Mouse (Mus musculus): ENCODE measurements around the gene 9930104L06Rik. TPM values are rescaled to one million over a fixed set of nuclear protein-coding genes. Genes with fewer than 3 reads are reported as not detected.
"Not testable (repeated sequence)": the region's sequence is repeated elsewhere in the genome, so short reads cannot be mapped to it uniquely, and the experiment has no call there.

Gene 9930104L06Rik
- 10 to 100 TPM; 15.0 to 17.6 TPM for total RNA-seq (2021)
- long read RNA-seq, experiment 1, partial matches to known transcripts, result 1 of 6 reads
- long read RNA-seq, experiment 1, other reads (novel, unspliced or antisense), result 3 of 6 reads
- long read RNA-seq, experiment 2, partial matches to known transcripts, result 1 of 11 reads
- long read RNA-seq, experiment 2, other reads (novel, unspliced or antisense), result 8 of 11 reads

DNA sequence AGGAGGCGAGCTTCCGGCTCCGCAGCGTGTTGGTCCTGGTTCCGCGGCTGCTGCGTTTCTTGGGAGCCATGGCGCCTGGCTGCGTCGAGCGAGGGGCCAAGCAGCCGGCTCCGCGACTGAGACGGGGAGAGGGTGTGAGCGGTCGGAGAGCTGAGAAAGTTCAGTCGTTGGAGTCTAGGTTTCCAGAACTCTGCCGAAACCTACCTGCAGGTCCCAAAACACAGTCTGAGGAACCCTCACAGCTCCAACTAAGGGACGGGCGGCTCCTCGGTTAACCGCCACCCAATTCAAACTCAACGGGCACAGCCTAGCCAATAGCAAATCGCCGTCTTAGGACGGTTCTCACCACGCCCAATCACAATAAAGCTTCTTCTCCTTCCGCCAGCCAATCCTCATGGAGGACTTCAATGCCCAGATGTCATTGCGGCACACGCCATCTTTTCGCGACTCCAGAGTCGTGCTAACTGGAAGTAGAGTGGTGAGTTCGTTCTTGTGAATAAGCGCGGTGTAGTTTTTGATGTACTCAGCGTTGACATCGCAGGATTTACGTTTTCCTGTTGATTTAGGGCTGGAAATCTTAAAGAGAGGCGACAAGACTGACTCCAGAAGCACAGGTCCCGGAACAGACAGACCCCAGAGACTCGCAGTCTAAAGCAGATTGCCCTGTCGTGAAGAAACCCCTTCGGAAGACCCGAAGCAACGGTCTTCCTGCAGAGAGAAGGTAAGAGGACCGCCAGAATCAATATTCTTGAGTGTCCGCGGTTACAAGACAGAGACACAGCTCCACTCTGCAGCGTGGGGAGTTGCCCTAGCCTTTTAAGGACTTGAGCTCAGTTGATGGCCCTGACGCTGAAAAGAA lies at the start of gene 9930104L06Rik:
9930104L06Rik (plus strand) TSS at position 436 of the 859 bp plus-strand sequence.
- intact Hi-C loops (cut with DNase I), result no loop called here

DNA sequence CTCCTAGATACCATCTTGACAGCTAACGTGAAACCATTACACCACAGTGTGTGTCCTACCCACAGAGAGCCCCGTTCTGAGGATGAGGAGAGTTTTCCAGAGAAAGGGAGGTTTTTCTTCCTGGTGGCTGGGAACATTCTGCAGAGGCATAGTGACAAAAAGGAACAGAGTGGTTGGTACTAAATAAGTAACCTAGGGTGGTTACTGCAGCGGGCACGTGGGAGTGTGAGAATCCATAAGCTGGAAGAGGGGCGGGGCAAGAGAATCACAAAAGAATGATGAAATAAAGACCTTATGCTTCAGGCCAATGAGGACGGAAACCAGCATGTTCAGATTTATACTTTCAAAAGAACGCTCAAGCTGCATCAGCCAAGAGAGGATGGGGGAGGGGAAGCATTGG lies 48.1 kb upstream of the 9930104L06Rik start:
- peak in 1 of 2 experiments; percentile 25 for DNase-seq (ENCODE audit: low spot score in 2 of 2)
- intact Hi-C loops (cut with DNase I), result no loop called here

More for the DNA sequence above, at the start of gene 9930104L06Rik:
- peak; percentile 97 to 98 for DNase-seq (ENCODE audit: low spot score in 2 of 2)

DNA sequence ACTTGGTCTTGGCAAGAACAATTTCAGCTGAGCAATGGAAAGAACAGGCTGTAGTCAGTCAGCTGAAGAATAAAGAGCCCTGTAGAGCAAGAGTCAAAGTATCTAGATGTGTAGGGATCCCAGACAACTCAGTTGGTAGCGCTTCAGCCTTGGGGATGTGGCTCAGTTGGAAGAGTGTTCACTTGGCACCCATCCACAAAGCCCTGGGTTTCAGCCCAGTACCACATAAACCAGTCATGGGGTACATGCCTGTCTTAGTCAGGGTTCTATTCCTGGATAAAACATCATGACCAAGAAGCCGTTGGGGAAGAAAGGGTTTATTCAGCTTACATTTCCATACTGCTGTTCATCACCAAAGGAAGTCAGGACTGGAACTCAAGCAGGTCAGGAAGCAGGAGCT lies 46.9 kb upstream of the 9930104L06Rik start:
- intact Hi-C loops (cut with DNase I), result no loop called here
- peak in 1 of 2 experiments; percentile 26 for DNase-seq (ENCODE audit: low spot score in 2 of 2)

DNA sequence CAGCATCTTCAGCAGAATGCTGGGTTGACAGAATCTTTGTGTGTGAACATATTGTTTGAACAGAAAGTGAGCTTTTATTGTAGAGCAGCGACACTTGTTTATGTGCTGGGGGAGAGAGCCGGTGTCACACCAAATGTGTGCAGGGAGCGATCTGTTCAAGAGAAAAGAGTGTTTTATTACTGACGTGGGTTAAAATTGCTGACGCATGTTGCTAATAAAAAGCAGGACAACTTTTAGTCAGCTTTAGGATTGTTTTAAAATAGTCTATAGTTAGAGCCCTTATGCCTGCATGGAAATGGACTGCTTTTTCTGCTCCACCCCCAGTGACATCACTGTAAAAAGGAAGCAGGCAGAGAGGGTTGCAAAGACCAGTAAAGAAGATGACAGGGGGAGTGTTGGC lies 46.0 kb upstream of the 9930104L06Rik start:
- intact Hi-C loops (cut with DNase I), result no loop called here
- DNase-seq (ENCODE audit: low spot score in 2 of 2), result peak in 1 of 2 experiments; percentile 17

DNA sequence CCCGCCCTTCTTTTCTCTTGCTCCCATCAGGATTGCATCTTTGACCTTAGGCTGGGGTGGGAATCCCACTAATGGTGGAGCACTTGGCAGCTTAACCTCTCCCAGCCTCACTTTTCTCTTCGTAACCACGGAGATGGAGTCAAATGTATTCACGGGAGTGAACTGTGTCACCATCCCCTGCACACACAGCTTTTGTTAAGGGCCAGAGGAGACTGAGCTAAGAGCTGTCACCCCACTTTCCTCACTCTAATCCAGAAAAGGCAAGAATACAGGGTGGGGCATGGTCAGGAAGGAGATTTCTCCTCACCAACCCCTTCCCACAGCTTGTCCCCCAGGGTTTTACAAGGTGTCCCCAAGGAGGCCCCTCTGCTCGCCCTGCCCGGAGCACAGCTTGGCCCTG lies 43.1 kb upstream of the 9930104L06Rik start:
- DNase-seq (ENCODE audit: low spot score in 2 of 2), result no peak
- intact Hi-C loops (cut with DNase I), result no loop called here

DNA sequence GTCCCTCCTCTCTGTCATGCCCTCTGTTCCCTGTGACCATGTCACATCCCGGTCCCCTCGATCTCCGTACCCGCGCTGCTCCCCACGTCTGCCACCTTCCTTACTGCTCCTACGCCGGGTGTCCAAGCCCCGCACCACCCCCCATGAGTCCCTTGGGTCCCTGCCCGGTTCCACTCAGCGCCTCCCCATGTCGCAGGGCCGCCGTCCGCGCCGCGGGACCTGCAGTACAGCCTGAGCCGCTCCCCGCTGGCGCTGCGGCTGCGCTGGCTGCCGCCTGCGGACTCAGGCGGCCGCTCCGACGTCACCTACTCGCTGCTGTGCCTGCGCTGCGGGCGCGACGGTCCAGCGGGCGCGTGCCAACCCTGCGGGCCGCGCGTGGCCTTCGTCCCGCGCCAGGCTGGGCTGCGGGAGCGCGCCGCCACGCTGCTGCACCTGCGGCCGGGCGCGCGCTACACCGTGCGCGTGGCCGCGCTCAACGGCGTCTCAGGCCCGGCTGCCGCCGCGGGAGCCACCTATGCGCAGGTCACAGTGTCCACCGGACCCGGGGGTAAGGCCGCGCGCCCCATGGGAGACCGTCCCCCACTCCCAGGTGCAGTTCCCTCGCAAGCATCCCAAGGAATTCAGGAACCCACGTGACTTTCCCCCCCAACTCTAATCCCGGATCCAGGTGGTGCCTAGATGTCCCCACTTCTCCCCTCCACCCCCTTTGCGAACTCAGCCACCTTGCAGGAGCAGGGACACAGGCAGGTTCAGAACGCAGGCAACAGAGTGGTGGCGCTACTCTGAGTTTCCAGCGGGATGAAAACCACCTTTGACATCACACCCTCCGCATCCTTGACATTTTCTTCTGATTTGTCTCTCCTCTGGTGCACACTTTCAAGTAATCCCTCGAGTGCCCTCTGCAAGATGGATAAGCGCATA lies 42.1 kb upstream of the 9930104L06Rik start:
- intact Hi-C loops (cut with DNase I), result no loop called here
- DNase-seq (ENCODE audit: low spot score in 2 of 2), result peak; percentile 54 to 69

DNA sequence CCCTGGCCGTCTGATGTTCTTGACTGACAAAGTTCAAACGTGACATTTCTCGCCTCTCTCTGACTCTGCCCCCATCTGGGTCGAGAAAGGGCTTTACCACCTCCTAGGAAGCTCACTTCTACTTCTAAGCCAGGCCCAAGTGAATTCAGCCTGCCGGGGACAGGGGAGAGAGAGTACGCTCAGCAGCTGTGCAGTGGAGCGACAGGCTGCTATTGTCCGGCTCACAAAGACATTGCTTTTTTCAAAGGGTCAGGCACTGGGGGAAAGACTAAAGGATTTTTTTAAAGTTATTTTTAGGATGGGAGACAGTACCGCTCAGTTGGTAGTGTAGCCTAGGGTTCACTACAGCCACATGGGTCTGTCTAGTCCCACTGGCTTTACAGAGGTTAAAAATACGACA lies 38.4 kb upstream of the 9930104L06Rik start:
- intact Hi-C loops (cut with DNase I), result no loop called here
- DNase-seq (ENCODE audit: low spot score in 2 of 2), result no peak

DNA sequence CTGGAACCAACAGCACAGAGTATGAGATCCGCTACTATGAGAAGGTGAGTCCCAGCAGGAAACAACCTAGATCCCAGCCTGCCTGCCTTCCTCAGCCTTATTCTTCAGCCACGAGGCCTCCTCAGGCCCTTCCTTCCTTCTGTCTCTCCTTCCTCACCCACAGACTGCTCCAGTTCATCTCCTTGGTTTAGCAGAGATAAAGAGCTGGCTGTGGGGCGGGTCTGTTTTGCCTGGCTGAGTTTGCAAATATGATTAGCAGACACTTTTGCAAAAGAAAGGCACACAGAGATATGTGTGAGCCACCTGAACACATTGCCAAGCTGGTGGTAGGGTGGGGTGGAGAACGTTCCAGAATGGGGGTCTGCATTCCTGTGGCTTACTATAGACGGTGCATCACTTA lies 36.9 kb upstream of the 9930104L06Rik start:
- DNase-seq (ENCODE audit: low spot score in 2 of 2), result no peak
- intact Hi-C loops (cut with DNase I), result no loop called here

DNA sequence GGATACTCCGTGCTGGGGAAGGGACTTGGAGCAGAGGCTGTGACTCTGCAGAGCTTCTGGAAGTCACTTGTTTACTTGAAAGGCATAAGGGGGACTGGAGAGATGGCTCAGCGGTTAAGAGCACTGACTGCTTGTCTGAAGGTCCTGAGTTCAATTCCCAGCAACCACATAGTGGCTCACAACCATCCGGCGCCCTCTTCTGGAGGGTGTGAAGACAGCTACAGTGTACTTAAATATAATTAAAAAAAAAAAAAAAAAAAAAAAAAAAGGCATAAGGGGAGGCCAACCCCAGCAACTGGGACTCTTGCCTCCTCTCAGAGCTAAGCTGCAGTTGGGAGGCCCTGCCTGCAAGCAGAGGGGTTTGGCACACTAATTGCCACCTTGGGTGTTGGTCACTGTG lies 31.4 kb upstream of the 9930104L06Rik start:
- intact Hi-C loops (cut with DNase I), result no loop called here
- no peak for DNase-seq (ENCODE audit: low spot score in 2 of 2)

DNA sequence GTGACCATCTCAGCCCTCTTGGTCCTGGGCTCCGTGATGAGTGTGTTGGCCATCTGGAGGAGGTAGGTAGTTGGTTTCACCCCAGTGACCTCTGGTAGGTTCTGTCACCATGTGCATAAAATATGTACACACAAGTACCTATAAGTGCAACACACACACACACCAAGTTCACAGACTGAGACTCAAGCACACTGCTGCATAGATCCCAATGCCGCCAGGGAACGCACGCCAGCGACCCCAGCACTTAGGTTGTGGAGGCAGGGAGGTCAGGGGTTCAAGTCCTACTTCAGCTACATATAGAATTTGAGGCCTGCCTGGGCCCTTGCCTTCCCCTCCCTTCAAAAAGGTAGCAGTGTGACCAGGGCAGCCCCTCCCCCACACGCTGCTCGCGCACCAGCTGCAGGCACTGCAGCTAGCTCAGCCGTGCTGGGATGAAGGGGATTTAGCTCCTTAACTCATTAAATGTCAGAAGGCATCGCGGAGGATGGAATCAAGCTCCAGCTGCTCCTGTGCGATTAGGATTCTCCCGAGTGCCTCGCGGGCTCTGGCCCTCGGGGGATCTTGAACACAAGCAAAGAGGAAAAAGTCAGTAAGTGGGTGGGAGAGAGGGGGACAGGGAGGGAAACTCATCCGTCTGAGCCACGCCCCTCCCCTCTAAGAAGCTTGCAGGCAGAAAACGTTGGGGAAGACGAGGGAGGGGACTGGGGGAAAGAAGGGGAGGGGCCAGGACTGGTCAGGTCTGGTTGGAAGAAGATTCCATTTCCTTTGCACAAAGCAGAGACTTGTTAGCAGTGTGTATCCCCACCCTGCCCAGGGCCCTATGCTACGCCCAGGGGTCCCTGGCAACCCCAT lies 30.7 kb upstream of the 9930104L06Rik start:
- DNase-seq (ENCODE audit: low spot score in 2 of 2), result peak in 1 of 2 experiments; percentile 66
- intact Hi-C loops (cut with DNase I), result no loop called here

DNA sequence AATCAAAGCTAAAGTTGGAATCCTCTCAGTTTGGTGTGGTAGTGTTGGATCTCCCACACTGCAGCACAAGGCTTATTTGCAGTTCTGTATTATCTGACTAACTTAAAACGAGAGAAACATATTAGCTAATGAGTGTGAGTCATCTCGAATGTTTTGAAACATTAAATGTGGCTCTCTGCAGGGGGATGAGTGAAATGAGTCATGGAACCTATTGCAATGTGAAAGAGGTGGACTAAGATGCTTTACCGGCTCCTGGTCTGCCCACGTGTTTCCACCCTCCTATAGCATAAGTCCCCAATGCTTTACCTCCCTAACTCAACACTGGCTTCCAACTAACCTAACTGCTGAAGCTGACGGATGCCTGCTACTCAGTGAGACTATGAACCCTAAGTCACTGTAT lies 8.7 kb upstream of the 9930104L06Rik start:
- intact Hi-C loops (cut with DNase I), result no loop called here
- DNase-seq (ENCODE audit: low spot score in 2 of 2), result no peak

DNA sequence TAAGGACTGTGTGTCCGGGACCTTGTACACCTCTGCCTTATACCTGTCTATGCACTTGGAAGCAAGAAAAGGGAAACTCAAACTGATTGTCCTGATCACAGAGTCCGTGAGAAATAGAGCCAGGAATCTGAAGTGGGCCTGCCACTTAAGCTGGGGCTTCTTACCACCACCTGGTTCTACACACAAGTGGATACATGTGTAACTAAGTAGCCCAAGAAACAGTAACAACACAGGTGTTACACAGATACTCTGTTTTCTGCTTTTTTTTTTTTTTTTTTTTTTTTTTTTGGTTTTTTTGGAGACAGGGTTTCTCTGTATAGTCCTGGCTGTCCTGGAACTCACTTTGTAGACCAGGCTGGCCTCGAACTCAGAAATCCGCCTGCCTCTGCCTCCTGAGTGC lies 2.4 kb downstream of the 9930104L06Rik start, which contains the start of gene Cdca8:
Cdca8 (minus strand) TSS at position 101 of the 400 bp plus-strand sequence.
- intact Hi-C loops (cut with DNase I); DNase-seq (ENCODE audit: low spot score in 2 of 2): not testable (repeated sequence)

DNA sequence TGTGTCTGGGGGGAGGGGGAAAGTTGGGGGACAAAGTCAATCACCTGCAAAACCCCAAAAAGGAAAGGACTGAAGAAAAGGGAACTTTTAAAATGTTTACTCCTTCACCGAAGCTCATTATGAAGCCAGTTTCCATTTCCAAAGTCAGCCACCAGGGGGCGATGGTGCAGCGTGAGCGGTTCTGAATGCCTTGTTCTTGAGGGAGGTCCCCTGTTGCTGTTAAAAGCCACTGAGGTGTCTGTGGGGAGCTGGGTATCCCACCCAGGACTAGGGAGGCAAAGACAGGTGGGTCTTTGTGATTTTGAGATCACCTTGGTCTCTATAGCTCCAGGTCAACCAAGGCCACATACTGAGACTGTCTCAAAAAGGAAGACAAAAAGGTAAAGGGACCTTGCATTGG lies 6.2 kb downstream of the 9930104L06Rik start:
- intact Hi-C loops (cut with DNase I), result loop anchor here (1.0 kb wide), 1 partner anchor 116 kb away; no protein-coding TSS in a partner anchor
- peak; percentile 79 to 90 for DNase-seq (ENCODE audit: low spot score in 2 of 2)

DNA sequence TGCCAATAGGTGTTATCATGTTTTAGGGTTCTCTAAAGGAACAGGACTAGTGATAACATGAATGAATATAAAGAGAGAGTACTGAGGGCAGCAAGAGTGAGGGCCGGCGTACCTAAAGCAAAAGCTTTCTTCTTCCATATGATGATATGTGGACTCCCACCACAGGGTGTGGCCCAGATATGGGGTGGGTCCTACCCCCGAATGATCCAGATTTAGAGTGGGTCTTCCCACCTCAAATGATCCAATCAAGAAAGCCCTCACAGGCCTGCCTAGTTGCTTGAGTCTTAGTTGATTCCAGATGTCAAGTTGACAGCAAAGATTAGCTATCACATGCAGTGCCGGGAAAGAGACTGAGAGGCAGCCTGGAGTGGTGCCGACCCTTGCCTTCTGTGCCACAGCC lies 6.9 kb downstream of the 9930104L06Rik start:
- intact Hi-C loops (cut with DNase I), result loop anchor here (1.0 kb wide), 1 partner anchor 116 kb away; no protein-coding TSS in a partner anchor
- no peak for DNase-seq (ENCODE audit: low spot score in 2 of 2)

DNA sequence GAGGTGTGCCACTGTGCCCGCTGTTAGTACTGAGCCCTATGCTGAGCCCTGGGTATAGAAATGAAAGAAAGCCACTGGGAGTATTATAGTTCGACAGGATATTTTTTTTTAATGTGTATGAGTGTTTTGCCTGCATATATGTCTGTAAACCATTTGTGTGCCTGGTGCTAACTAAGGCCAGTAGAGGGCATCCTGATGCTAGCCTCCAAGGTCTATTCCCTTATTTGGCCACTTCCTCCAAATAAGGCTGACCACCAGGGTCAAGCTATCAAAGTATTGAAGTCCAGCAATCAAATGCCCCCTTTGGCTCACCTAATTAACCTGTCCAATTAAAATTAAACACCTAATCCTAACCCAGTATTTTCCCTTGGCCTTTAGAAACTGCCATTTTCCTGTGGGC lies 8.1 kb downstream of the 9930104L06Rik start:
- DNase-seq (ENCODE audit: low spot score in 2 of 2), result no peak
- intact Hi-C loops (cut with DNase I), result no loop called here

DNA sequence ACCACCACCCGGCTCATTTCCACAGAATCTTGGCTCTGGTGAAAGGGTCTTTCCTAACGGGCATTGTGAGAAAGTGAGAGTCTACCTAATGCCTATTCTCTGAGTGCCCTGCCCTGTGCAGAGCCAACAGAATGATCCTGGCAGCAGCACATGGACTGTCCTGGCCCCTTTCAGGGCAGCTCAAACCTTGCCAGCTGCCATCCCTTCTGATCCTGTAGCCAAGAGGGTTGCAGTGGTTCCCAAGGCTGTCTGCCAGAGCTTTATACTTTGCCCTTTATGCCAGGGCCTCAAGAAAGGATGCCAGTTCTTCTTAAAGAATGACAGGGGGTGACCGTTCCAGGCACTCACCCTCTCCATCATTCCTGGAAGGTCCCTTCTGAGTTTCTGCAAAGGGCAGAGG lies 12.6 kb downstream of the 9930104L06Rik start:
- intact Hi-C loops (cut with DNase I), result no loop called here
- DNase-seq (ENCODE audit: low spot score in 2 of 2), result no peak

DNA sequence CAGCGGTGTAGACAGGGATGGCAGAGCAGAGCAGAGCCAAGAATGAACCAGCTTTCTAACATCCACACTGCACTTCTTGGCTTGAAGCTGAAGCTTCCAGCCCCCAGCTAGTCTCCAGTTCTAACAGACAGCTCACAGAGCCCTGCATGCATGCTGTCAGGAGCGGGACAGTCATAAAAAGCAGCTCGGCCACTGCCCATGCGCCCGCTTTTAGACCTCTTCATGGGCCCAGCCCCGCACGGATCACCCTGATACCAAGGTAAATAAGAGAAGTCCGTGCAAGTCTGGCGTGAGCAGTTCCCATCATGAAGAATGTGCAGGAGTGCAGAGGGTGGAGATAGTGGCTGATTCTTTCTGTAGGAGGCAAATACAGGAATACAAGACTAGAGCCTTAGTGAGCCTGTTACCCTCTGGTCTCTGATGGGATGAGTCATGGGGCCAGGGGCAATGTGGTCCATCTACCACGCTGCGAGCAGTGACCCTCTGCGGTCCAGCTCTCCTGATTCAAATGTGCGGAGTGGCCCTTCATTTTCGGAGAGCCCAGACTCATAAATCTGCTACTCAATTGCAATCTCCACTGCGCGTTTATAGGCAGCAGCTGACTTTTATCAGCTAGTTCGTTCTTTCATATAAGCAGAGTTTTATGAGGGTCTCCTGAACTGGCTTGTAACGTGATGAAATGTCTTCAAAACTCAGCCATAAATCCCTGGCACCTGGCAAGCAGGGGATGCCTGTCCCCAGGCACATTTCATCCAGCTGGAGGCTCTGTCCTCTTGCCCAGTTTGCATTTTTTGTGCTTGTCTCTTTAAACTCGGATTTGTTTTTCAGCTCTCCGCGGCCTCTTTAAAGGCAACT lies 13.6 kb downstream of the 9930104L06Rik start:
- DNase-seq (ENCODE audit: low spot score in 2 of 2), result no peak
- intact Hi-C loops (cut with DNase I), result no loop called here

DNA sequence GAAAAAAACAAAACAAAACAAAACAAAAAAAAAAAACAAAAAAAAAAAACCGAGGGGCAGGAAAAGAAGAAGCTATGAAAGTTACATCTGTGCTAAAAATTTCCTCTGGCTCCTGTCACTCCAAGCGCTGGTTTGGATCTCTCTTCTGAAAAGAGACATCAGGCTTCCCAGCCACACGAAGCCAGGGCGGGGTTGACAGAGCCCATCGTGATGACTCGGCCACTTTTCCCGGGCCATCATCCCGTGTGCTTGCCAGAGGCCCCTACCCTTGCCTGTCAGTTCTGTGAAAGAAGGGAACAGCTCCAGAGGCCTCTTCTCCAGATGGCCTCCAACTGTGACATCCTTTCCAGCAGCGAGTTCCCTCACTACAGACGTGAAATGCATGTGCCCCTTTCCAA lies 14.2 kb downstream of the 9930104L06Rik start:
- intact Hi-C loops (cut with DNase I), result no loop called here
- DNase-seq (ENCODE audit: low spot score in 2 of 2), result no peak

Data from left cerebral cortex, postnatal 14 days (tissue).